Mouse (Mus musculus): ENCODE data around the gene Lmnb2. TPM values are rescaled to one million over a fixed set of nuclear protein-coding genes. Genes with fewer than 3 reads are reported as not detected.

Gene Lmnb2
- polyA plus RNA-seq, 2 experiments, result 2.8 to 11.3 TPM

DNA sequence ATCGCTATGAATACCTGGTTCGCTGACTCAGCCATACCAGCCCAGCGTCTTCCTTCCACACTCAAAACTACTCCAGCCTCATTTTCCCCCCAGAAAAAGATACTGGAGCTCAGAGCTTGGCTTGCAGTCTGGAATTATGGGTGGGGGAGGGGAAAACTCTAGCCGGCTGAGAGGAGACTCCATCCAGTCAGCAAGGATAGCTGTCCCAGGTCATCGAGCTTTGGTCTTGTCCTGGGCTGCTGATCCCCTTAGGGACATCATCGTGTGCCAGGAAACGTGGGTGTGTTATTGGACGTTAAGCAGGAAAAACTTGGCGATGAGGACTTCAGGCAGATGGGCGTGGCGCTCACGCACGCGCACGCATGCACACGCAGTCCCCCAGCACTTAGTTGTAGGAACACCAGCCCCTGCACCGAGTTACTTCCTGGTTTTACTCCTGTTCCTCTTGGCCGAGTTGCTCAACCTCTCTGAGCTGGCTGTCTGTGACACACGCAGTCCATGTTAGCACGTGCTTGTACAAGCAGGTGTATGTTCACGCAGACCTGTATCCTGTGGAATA lies 15.5 kb upstream of the Lmnb2 start:
- peak overlapping the region; percentile 90 for H3K4me2 ChIP-seq (ENCODE audit: low read depth)
- H3K9ac ChIP-seq (replicated peaks), result no peak overlapping the region
- peak overlapping the region in 1 of 2 experiments; percentile 13; a peak in 2 of 4 replicates for H3K4me3 ChIP-seq (ENCODE audit: insufficient read depth in 1 of 2, low read depth in 2 of 2, low read length in 2 of 2)
- WGBS (ENCODE audit: insufficient replicate concordance), result 2% methylated on average over 21 of the region's 21 CpGs
- ATAC-seq (ENCODE audit: insufficient read depth) (no peak), DNase-seq (ENCODE audit: low read depth in 3 of 3, low spot score in 3 of 3) (no peak)
- H3K27ac ChIP-seq, result no peak overlapping the region
- no peaks in the 10 kb centered on the region for H3K36me3 ChIP-seq (replicated peaks; ENCODE audit: control insufficient read depth, insufficient read depth, low read depth)
- no peaks in the 10 kb centered on the region for H3K9me3 ChIP-seq (ENCODE audit: control insufficient read depth, low read length)
- TF ChIP-seq EP300 (IDR thresholded peaks at IDR 0.05; ENCODE audit: low read depth) (no peak), CTCF (IDR thresholded peaks at IDR 0.05; ENCODE audit: low read depth) (no peak)
- H3K27me3 ChIP-seq (ENCODE audit: control insufficient read depth, insufficient read depth, low read length), result peaks cover 81% of the 10 kb centered on the region
- peaks cover 11 to 13% of the 10 kb centered on the region in 2 experiments for H3K4me1 ChIP-seq (replicated peaks; ENCODE audit: control insufficient read depth in 2 of 2, insufficient read depth in 2 of 2, low read length in 1 of 2)

DNA sequence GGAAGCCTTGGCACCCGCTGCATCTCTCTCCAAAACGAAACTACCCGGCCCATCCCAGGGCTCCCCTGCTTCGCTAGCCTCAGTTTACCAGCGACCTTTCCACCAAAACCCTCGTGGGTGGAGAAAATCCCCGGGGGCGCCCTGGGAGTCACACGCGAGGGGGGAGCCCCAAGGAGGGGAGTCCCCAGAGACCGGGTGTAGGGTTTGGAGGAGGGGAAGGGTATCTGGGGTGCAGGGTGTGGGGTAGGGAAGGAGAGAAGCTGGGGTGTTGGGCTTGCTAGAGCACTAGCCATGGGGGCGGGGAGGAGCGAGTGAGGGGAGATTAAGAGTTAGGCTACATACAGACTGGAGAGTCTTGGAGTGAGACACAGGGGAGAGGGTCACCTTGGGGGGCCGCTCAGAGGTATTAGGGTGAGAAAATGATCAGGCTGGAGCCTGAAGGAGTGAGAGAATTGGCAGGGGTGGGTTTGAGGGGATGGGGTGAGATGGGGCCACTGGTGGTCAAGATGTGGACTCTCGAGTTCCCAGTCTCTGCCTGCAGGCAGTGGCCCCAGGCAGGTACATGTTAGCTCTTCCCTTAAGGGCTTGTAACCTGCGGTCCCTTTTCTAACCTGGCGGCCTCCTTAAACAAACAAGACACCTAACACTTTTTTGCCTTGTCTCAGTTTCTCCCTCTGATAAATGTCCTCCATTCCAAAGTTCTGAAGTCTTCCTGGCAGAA lies 14.8 kb upstream of the Lmnb2 start:
- Histone ChIP-seq H3K27me3 (ENCODE audit: control insufficient read depth, insufficient read depth, low read length) (peaks cover 76% of the 10 kb centered on the region), H3K4me3 (ENCODE audit: insufficient read depth in 1 of 2, low read depth in 2 of 2, low read length in 2 of 2) (peak overlapping the region; percentile 3 to 39; a peak in 3 of 4 replicates), H3K9ac (replicated peaks) (no peak overlapping the region), H3K4me2 (ENCODE audit: low read depth) (peak overlapping the region; percentile 90), H3K27ac (no peak overlapping the region), H3K36me3 (replicated peaks; ENCODE audit: control insufficient read depth, insufficient read depth, low read depth) (no peaks in the 10 kb centered on the region), H3K9me3 (ENCODE audit: control insufficient read depth, low read length) (no peaks in the 10 kb centered on the region), H3K4me1 (replicated peaks; ENCODE audit: control insufficient read depth in 2 of 2, insufficient read depth in 2 of 2, low read length in 1 of 2) (peaks cover 11 to 13% of the 10 kb centered on the region in 2 experiments)
- WGBS (ENCODE audit: insufficient replicate concordance), result 2% methylated on average over 17 of the region's 17 CpGs
- no peak for DNase-seq (ENCODE audit: low read depth in 3 of 3, low spot score in 3 of 3)
- TF ChIP-seq EP300 (IDR thresholded peaks at IDR 0.05; ENCODE audit: low read depth), result no peak
- no peak for TF ChIP-seq CTCF (IDR thresholded peaks at IDR 0.05; ENCODE audit: low read depth)
- ATAC-seq (ENCODE audit: insufficient read depth), result no peak

DNA sequence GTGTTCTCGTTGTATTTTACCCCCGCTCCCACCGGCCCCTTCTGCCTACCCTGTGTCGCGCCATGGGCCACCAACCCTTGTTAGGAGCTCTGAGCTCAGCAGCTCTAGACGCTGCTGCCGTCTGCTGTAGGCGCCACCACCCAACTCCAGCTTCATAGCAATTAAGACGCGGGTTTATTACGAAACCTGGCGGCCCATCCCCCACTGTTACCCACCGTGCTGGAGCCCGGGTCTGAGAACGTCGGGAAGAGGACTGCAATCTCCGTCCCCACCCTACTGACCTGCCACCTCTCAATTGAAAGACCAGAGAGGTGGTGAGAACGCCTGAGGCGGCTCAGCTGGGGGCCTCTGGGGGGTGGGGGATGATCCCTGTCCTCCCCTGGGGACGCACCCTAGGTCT lies 14.2 kb upstream of the Lmnb2 start:
- no peaks in the 10 kb centered on the region for H3K9me3 ChIP-seq (ENCODE audit: control insufficient read depth, low read length)
- H3K4me1 ChIP-seq (replicated peaks; ENCODE audit: control insufficient read depth in 2 of 2, insufficient read depth in 2 of 2, low read length in 1 of 2), result peaks cover 11 to 13% of the 10 kb centered on the region in 2 experiments
- no peak for DNase-seq (ENCODE audit: low read depth in 3 of 3, low spot score in 3 of 3)
- ATAC-seq (ENCODE audit: insufficient read depth), result no peak
- TF ChIP-seq CTCF (IDR thresholded peaks at IDR 0.05; ENCODE audit: low read depth), result no peak
- TF ChIP-seq EP300 (IDR thresholded peaks at IDR 0.05; ENCODE audit: low read depth), result no peak
- no peak overlapping the region for H3K27ac ChIP-seq
- peak overlapping the region; percentile 90 for H3K4me2 ChIP-seq (ENCODE audit: low read depth)
- no peaks in the 10 kb centered on the region for H3K36me3 ChIP-seq (replicated peaks; ENCODE audit: control insufficient read depth, insufficient read depth, low read depth)
- peaks cover 70% of the 10 kb centered on the region for H3K27me3 ChIP-seq (ENCODE audit: control insufficient read depth, insufficient read depth, low read length)
- 1% methylated on average over 20 of the region's 20 CpGs for WGBS (ENCODE audit: insufficient replicate concordance)
- peak overlapping the region; percentile 3 to 39; a peak in 2 of 4 replicates for H3K4me3 ChIP-seq (ENCODE audit: insufficient read depth in 1 of 2, low read depth in 2 of 2, low read length in 2 of 2)
- no peak overlapping the region for H3K9ac ChIP-seq (replicated peaks)

DNA sequence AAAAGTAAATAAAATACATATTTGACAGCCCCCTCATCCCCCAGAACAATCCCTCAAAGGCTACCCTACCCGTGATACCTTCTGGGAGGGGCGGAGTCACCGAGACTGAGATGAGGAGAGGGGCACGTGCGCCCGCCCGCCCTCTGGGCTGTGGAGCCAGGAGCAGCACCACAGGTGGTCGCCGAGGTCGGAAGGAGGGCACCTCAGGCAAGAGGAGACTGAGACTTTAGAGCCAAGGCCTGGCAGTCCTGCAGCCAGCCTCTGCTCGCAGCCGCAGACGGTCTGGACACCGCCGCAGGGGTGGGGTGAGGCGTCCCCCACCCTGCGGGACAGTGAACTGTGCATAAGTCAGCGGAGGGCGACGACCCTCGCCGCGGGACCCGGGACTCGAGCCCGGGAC lies 13.7 kb upstream of the Lmnb2 start:
- H3K9ac ChIP-seq (replicated peaks), result no peak overlapping the region
- peaks cover 65% of the 10 kb centered on the region for H3K27me3 ChIP-seq (ENCODE audit: control insufficient read depth, insufficient read depth, low read length)
- no peak overlapping the region for H3K27ac ChIP-seq
- no peak overlapping the region; a peak in 1 of 4 replicates for H3K4me3 ChIP-seq (ENCODE audit: insufficient read depth in 1 of 2, low read depth in 2 of 2, low read length in 2 of 2)
- 3% methylated on average over 26 of the region's 26 CpGs for WGBS (ENCODE audit: insufficient replicate concordance)
- peak overlapping the region; percentile 90 for H3K4me2 ChIP-seq (ENCODE audit: low read depth)
- DNase-seq (ENCODE audit: low read depth in 3 of 3, low spot score in 3 of 3) (no peak), ATAC-seq (ENCODE audit: insufficient read depth) (no peak)
- H3K9me3 ChIP-seq (ENCODE audit: control insufficient read depth, low read length), result no peaks in the 10 kb centered on the region
- no peaks in the 10 kb centered on the region for H3K36me3 ChIP-seq (replicated peaks; ENCODE audit: control insufficient read depth, insufficient read depth, low read depth)
- peaks cover 11 to 13% of the 10 kb centered on the region in 2 experiments for H3K4me1 ChIP-seq (replicated peaks; ENCODE audit: control insufficient read depth in 2 of 2, insufficient read depth in 2 of 2, low read length in 1 of 2)
- no peak for TF ChIP-seq EP300 (IDR thresholded peaks at IDR 0.05; ENCODE audit: low read depth)
- no peak for TF ChIP-seq CTCF (IDR thresholded peaks at IDR 0.05; ENCODE audit: low read depth)

DNA sequence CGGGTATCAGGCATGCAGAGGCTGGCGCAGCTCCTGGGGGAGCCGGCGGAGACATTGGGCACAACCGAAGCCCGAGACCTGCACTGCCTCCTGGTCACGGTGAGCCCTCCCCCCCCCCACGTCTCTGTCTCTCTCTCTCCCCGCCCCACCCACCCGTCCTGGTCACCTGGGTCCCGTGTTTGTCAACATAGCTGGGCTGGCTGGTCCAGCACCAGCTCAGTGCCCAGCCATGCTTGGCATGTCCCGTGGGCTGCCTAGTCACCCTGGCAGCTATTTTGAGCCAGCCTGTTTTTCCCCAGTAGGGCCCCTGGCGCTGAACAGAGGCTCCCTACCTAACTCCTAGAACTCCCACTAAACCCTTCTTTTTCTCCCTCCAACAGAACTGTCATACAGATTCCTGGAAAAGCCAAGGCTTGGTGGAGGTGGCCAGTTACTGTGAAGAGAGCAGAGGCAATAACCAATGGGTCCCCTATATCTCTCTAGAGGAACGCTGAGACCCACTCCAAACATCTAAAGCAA lies 13.2 kb upstream of the Lmnb2 start:
- WGBS (ENCODE audit: insufficient replicate concordance), result 9% methylated on average over 14 of the region's 14 CpGs
- TF ChIP-seq EP300 (IDR thresholded peaks at IDR 0.05; ENCODE audit: low read depth) (no peak), CTCF (IDR thresholded peaks at IDR 0.05; ENCODE audit: low read depth) (no peak)
- no peaks in the 10 kb centered on the region for H3K9me3 ChIP-seq (ENCODE audit: control insufficient read depth, low read length)
- no peak overlapping the region for H3K27ac ChIP-seq
- peak overlapping the region; percentile 90 for H3K4me2 ChIP-seq (ENCODE audit: low read depth)
- peak overlapping the region in 1 of 2 experiments; percentile 40; a peak in 2 of 4 replicates for H3K4me3 ChIP-seq (ENCODE audit: insufficient read depth in 1 of 2, low read depth in 2 of 2, low read length in 2 of 2)
- H3K27me3 ChIP-seq (ENCODE audit: control insufficient read depth, insufficient read depth, low read length), result peaks cover 60% of the 10 kb centered on the region
- no peak for DNase-seq (ENCODE audit: low read depth in 3 of 3, low spot score in 3 of 3)
- no peak for ATAC-seq (ENCODE audit: insufficient read depth)
- peaks cover 11 to 13% of the 10 kb centered on the region in 2 experiments for H3K4me1 ChIP-seq (replicated peaks; ENCODE audit: control insufficient read depth in 2 of 2, insufficient read depth in 2 of 2, low read length in 1 of 2)
- no peaks in the 10 kb centered on the region for H3K36me3 ChIP-seq (replicated peaks; ENCODE audit: control insufficient read depth, insufficient read depth, low read depth)
- H3K9ac ChIP-seq (replicated peaks), result no peak overlapping the region

Measured in liver, embryonic 14.5 days (tissue).